Comparison of ENCODE assay signal across 28 mouse cellular contexts in genomic region chr7:68296487-68296886, GRCm38 (mm10). TPM values are rescaled to one million over a fixed set of nuclear protein-coding genes. Genes with fewer than 3 reads are reported as not detected.
"Had no signal": no experiment of that assay in that cellular context is flagged by ENCODE, and none has a peak within 500 bp of the region (broad histone marks: within the 10 kb centered on the region; RNA-seq: fewer than 3 reads in every experiment).

No protein-coding gene starts in this region.

- H3K9me3 ChIP-seq: liver, embryonic 13.5 days; liver, embryonic 15.5 days; lung, embryonic 15.5 days; midbrain, embryonic 12.5 days; neural tube, embryonic 13.5 days; neural tube, embryonic 15.5 days; stomach, embryonic 15.5 days had no signal

- H3K4me3 ChIP-seq: liver, embryonic 13.5 days; liver, embryonic 15.5 days; lung, embryonic 15.5 days; midbrain, embryonic 12.5 days; myocyte; neural tube, embryonic 13.5 days; neural tube, embryonic 15.5 days; stomach, embryonic 15.5 days had no signal

- ATAC-seq: liver, postnatal 0 days; lung, postnatal 0 days; midbrain, embryonic 16.5 days had no signal

- H3K27ac ChIP-seq: liver, embryonic 13.5 days; liver, embryonic 15.5 days; lung, embryonic 15.5 days; macrophage; midbrain, embryonic 12.5 days; neural tube, embryonic 13.5 days; neural tube, embryonic 15.5 days; stomach, embryonic 15.5 days; stomach, postnatal 0 days had no signal

- H3K27me3 ChIP-seq: liver, embryonic 13.5 days; liver, embryonic 15.5 days; lung, embryonic 15.5 days; midbrain, embryonic 12.5 days; neural tube, embryonic 13.5 days; neural tube, embryonic 15.5 days; stomach, embryonic 15.5 days had no signal

- DNase-seq: liver, embryonic 13.5 days; liver, postnatal 0 days; lung, adult 2 months; lung, postnatal 14 days; lung, postnatal 36 days; midbrain, embryonic 14.5 days; retina, postnatal 1 day; right cerebral cortex, adult 18-20 months; right cerebral cortex, postnatal 25 days; right cerebral cortex, postnatal 4 days; spleen, adult 18-20 months; thymus, postnatal 14 days; thymus, postnatal 36 days had no signal

- H3K4me1 ChIP-seq: liver, embryonic 13.5 days; liver, embryonic 15.5 days; midbrain, embryonic 12.5 days; neural tube, embryonic 13.5 days; neural tube, embryonic 15.5 days; stomach, embryonic 15.5 days had no signal

- H3K36me3 ChIP-seq: liver, embryonic 13.5 days; liver, embryonic 15.5 days; lung, embryonic 15.5 days; midbrain, embryonic 12.5 days; neural tube, embryonic 13.5 days; neural tube, embryonic 15.5 days; stomach, embryonic 15.5 days had no signal

RNA-seq across cellular contexts. Expression of gene Pgpep1l, which starts 32.5 kb away (rescaled TPM):
- total RNA-seq: megakaryocyte-erythroid progenitor cell, adult 5-6 weeks had no signal
- polyA plus RNA-seq: liver, embryonic 11.5 days; liver, embryonic 13.5 days; liver, embryonic 15.5 days; liver, postnatal 0 days; lung, embryonic 15.5 days; lung, postnatal 0 days; midbrain, embryonic 12.5 days; midbrain, embryonic 14.5 days; midbrain, embryonic 16.5 days; neural tube, embryonic 11.5 days; neural tube, embryonic 13.5 days; neural tube, embryonic 15.5 days; small intestine, adult 2 months; stomach, embryonic 15.5 days; stomach, postnatal 0 days had no signal
